Mouse (Mus musculus) kidney, embryonic 16.5 days (tissue): ENCODE data around the gene Cabp2. TPM values are rescaled to one million over a fixed set of nuclear protein-coding genes. Genes with fewer than 3 reads are reported as not detected.

Experiments used
- ATAC-seq: fragments of 200-750 bp; cut with Nextera tagmentation; 2 replicates; pipeline ENCODE4 v1.8.0; 2017; ENCODE audit warnings: moderate TSS enrichment; ENCODE audit not compliant: low FRiP score, low TSS enrichment
- H3K27ac ChIP-seq: fragments of 300-500 bp; sonication (generic); 2 replicates; pipeline ENCODE4 v1.5.1; 2014; ENCODE audit warnings: low read length
- H3K27me3 ChIP-seq: fragments of 300-500 bp; sonication (generic); 2 replicates; pipeline ENCODE4 v1.6.1; 2014; ENCODE audit warnings: low read length, control low read depth, mixed read lengths; ENCODE audit not compliant: insufficient read depth
- H3K36me3 ChIP-seq: fragments of 300-500 bp; sonication (generic); 2 replicates; pipeline ENCODE4 v1.6.1; 2014; ENCODE audit warnings: low read length, control low read depth, mixed read lengths; ENCODE audit not compliant: insufficient read depth
- H3K4me1 ChIP-seq: fragments of 300-500 bp; sonication (generic); 2 replicates; pipeline ENCODE4 v1.6.1; 2014; ENCODE audit warnings: low read length, control low read depth, mixed read lengths; ENCODE audit not compliant: insufficient read depth
- H3K4me2 ChIP-seq: fragments of 300-500 bp; sonication (generic); replicated peaks from 2 replicates; pipeline ENCODE4 v1.6.1; 2014; ENCODE audit warnings: low read depth, low read length
- H3K4me3 ChIP-seq: fragments of 300-500 bp; sonication (generic); 2 replicates; pipeline ENCODE4 v1.5.1; 2014; ENCODE audit warnings: mild to moderate bottlenecking, low read length
- H3K9ac ChIP-seq: fragments of 300-500 bp; sonication (generic); replicated peaks from 2 replicates; pipeline ENCODE4 v1.6.1; 2014; ENCODE audit warnings: low read length
- H3K9me3 ChIP-seq: fragments of 300-500 bp; sonication (generic); 2 replicates; pipeline ENCODE4 v1.6.1; 2016; ENCODE audit warnings: low read length, control low read depth
- WGBS: fragments of 180-500 bp; shearing (Covaris S2); extraction: QIAGEN DNeasy Blood & Tissue Kit; methylation state at CpG from one replicate; pipeline ENCODE4 v1.1.7; 2014; 5-methylcytosine and 5-hydroxymethylcytosine counted together
- polyA plus RNA-seq: library from polyadenylated mRNA; unstranded; fragments of >200 nt; fragmentation: Nextera tagmentation; extraction: Ambion mirVana; gene quantifications from 2 replicates; pipeline ENCODE4 v1.2.1, GENCODE M21; 2015

The Cabp2 gene
- polyA plus RNA-seq, 1 experiment from 2014 or later, result 0.21 TPM

DNA sequence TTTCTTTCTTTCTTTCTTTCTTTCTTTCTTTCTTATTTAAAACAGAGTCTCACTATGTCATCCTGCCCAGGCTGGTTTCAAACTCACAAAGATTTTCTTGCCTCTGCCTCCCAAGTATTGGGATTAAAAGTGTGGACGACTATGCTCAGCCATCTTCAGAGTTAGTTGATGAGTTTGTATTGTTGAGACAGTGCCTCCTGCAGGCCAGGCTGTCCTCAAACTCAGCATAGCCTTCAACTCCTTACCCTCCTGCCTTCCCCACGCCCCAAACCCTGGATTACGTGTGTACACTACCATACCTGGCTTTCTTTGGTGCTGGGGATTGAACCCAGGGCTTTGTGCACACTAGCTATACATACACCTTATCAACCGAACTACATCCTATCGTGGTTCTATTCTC is 55.1 kb downstream of the Cabp2 start:
- Histone ChIP-seq H3K9ac (no peak overlapping the region), H3K27me3 (no peaks in the 10 kb centered on the region), H3K4me1 (no peaks in the 10 kb centered on the region), H3K4me2 (no peak overlapping the region), H3K27ac (no peak overlapping the region), H3K36me3 (peaks cover 14% of the 10 kb centered on the region), H3K9me3 (no peaks in the 10 kb centered on the region), H3K4me3 (no peak overlapping the region)
- 82% methylated on average over 5 of the region's 5 CpGs for WGBS
- no peak for ATAC-seq

Other genes with a start within 250 kb of the Cabp2 start
- 58.0 and 65.6 TPM in 2 replicates for gene Chka, start 229.8 kb upstream of the Cabp2 start, polyA plus RNA-seq
- 56.1 and 62.7 TPM in 2 replicates for gene Tcirg1, start 174.4 kb upstream of the Cabp2 start, polyA plus RNA-seq
- gene Ndufs8, start 168.8 kb upstream of the Cabp2 start, polyA plus RNA-seq, result 365 and 401 TPM in 2 replicates
- gene Aldh3b1, start 151.8 kb upstream of the Cabp2 start, polyA plus RNA-seq, result 3.9 and 5.1 TPM in 2 replicates
- gene Unc93b1, start 146.4 kb upstream of the Cabp2 start, polyA plus RNA-seq, result 19.4 and 23.1 TPM in 2 replicates
- gene Aldh3b3, start 122.9 kb upstream of the Cabp2 start, polyA plus RNA-seq, result not detected in 2 replicates
- 3.7 and 5.1 TPM in 2 replicates for gene Aldh3b2, start 109.2 kb upstream of the Cabp2 start, polyA plus RNA-seq
- gene Acy3, start 95.0 kb upstream of the Cabp2 start, polyA plus RNA-seq, result 44.8 and 47.5 TPM in 2 replicates
- 1.5 TPM in 2 replicates for gene Tbx10, start 88.8 kb upstream of the Cabp2 start, polyA plus RNA-seq
- gene Nudt8, start 81.0 kb upstream of the Cabp2 start, polyA plus RNA-seq, result 36.2 and 39.8 TPM in 2 replicates
- 3.9 and 5.2 TPM in 2 replicates for gene Gm49405, start 81.0 kb upstream of the Cabp2 start, polyA plus RNA-seq
- gene Doc2g, start 78.3 kb upstream of the Cabp2 start, polyA plus RNA-seq, result 5.3 and 6.1 TPM in 2 replicates
- 261 and 285 TPM in 2 replicates for gene Ndufv1, start 68.8 kb upstream of the Cabp2 start, polyA plus RNA-seq
- 526 and 535 TPM in 2 replicates for gene Gstp1, start 43.6 kb upstream of the Cabp2 start, polyA plus RNA-seq
- 2.5 and 9.6 TPM in 2 replicates for gene Gstp2, start 35.6 kb upstream of the Cabp2 start, polyA plus RNA-seq
- gene Gstp3, start 22.0 kb upstream of the Cabp2 start, polyA plus RNA-seq, result 0.36 and 0.49 TPM in 2 replicates
- 135 and 138 TPM in 2 replicates for gene Cdk2ap2, start 15.6 kb downstream of the Cabp2 start, polyA plus RNA-seq
- 20.0 and 22.2 TPM in 2 replicates for gene Pitpnm1, start 18.4 kb downstream of the Cabp2 start, polyA plus RNA-seq
- gene Aip, start 44.3 kb downstream of the Cabp2 start, polyA plus RNA-seq, result 115 and 120 TPM in 2 replicates
- not detected in 2 replicates for gene Gpr152, start 58.2 kb downstream of the Cabp2 start, polyA plus RNA-seq
- gene Cabp4, start 62.5 kb downstream of the Cabp2 start, polyA plus RNA-seq, result 0.14 and 0.21 TPM in 2 replicates
- 201 and 218 TPM in 2 replicates for gene Coro1b, start 67.0 kb downstream of the Cabp2 start, polyA plus RNA-seq
- 0.49 and 1.1 TPM in 2 replicates for gene Ptprcap, start 72.0 kb downstream of the Cabp2 start, polyA plus RNA-seq
- gene Rps6kb2, start 81.8 kb downstream of the Cabp2 start, polyA plus RNA-seq, result 62.9 and 63.7 TPM in 2 replicates
- gene Carns1, start 93.9 kb downstream of the Cabp2 start, polyA plus RNA-seq, result 2.9 and 3.3 TPM in 2 replicates
- gene Tbc1d10c, start 109.7 kb downstream of the Cabp2 start, polyA plus RNA-seq, result 2.5 and 3.1 TPM in 2 replicates
- 1,050 and 1,120 TPM in 2 replicates for gene Ppp1ca, start 110.5 kb downstream of the Cabp2 start, polyA plus RNA-seq
- 39.4 and 39.9 TPM in 2 replicates for gene Rad9a, start 120.1 kb downstream of the Cabp2 start, polyA plus RNA-seq
- gene Clcf1, start 132.7 kb downstream of the Cabp2 start, polyA plus RNA-seq, result 6.8 and 7.5 TPM in 2 replicates
- not detected in 2 replicates for gene AC109138.7, start 132.8 kb downstream of the Cabp2 start, polyA plus RNA-seq
- gene Pold4, start 150.3 kb downstream of the Cabp2 start, polyA plus RNA-seq, result 34.2 and 36.3 TPM in 2 replicates
- gene Ssh3, start 187.6 kb downstream of the Cabp2 start, polyA plus RNA-seq, result 22.9 and 24.3 TPM in 2 replicates
- 7.4 and 9.0 TPM in 2 replicates for gene Ankrd13d, start 201.6 kb downstream of the Cabp2 start, polyA plus RNA-seq
- gene Grk2, start 224.6 kb downstream of the Cabp2 start, polyA plus RNA-seq, result 15.9 and 20.0 TPM in 2 replicates